Mouse (Mus musculus) liver, adult 10 weeks (tissue): ENCODE results near the gene Rara. TPM values are rescaled to one million over a fixed set of nuclear protein-coding genes. Genes with fewer than 3 reads are reported as not detected.

ENCODE experiments used
- polyA plus RNA-seq: library from polyadenylated mRNA; stranded (reverse); fragments of 350-450 nt; fragmentation: Illumina TruSeq; extraction: RNeasy Lipid Tissue Mini Kit (QIAGEN cat#74804); gene quantifications from one replicate; pipeline ENCODE4 v1.2.3, GENCODE M21; 2014; ENCODE audit warnings: low read depth, low replicate concordance

Rara gene
- polyA plus RNA-seq, result 1.1 TPM

DNA sequence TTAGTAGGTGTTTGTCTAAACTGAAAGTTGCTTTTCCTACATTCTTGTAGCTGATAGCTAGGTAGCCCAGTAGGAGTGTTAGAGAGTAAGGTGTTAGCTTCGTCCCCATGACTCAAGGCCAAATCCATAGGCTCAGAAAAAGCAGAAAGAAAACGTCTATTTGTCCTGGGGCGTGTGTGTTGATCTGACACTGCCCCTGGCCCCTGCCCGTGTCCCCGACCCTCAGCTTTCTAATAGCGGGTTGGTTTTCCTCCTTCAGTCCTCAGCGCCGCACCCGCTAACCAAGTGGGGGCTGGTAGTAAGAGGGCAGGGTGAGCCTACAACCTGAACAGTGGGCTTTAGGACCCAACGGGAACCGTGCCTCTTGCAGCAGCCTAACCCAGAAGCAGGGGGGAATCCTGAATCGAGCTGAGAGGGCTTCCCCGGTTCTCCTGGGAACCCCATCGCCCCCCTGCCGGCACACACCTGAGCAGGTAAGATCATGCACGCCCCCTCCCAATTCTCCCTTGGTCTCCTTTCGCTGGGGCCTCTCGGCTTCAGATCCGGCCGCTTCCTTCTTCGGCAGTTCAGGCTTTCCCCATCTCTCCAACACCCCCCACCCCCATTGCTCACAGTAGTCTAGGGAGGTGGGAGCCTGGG lies at the start of gene Rara:
Rara (plus strand) TSS at position 381 of the 639 bp plus-strand sequence.

GRCm38 (mm10) chr11:98907437-98908173 lies 20.0 kb upstream of the Rara start, which contains the start of gene Cdc6:
Gene Cdc6, plus strand, starts transcription at chr11:98907801.

DNA sequence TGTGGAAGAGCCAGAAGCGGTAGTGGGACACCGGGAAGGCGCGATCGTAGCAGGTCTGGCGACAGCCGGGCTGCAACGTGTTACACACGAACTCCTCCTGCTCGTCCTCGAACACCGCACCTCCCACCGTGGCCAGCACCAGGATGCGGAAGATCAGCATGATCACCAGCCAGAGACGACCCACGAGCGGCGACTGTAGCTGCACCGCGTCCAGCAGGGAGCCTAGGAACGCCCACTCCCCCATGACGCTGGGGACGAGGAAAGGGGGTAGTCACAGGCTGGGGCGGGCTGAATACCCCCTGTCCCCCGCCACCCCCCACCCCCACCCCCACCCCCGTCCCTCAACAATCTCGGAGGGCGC lies 55.1 kb downstream of the Rara start, which contains the start of gene Gjd3:
Gjd3 (minus strand) TSS at position 244 of the 361 bp plus-strand sequence.

GRCm38 (mm10) chr11:99023500-99024467 lies 96.2 kb downstream of the Rara start, which contains the start of gene Top2a:
Gene Top2a, minus strand, starts transcription at chr11:99024189.

Other genes starting within 250 kb of the Rara start
- 16.6 TPM for gene Psmd3, start 245.3 kb upstream of the Rara start, polyA plus RNA-seq
- not detected for gene Csf3, start 226.6 kb upstream of the Rara start, polyA plus RNA-seq
- 2.0 TPM for gene Med24, start 198.4 kb upstream of the Rara start, polyA plus RNA-seq
- 1.7 TPM for gene Thra, start 187.2 kb upstream of the Rara start, polyA plus RNA-seq
- 8.0 TPM for gene Nr1d1, start 152.5 kb upstream of the Rara start, polyA plus RNA-seq
- 35.5 TPM for gene Msl1, start 132.3 kb upstream of the Rara start, polyA plus RNA-seq
- 8.3 TPM for gene Casc3, start 122.9 kb upstream of the Rara start, polyA plus RNA-seq
- gene Rapgefl1, start 91.0 kb upstream of the Rara start, polyA plus RNA-seq, result not detected
- gene Wipf2, start 64.2 kb upstream of the Rara start, polyA plus RNA-seq, result 4.0 TPM
- 0.08 TPM for gene Cdc6, start 20.0 kb upstream of the Rara start, polyA plus RNA-seq
- not detected for gene Gjd3, start 55.2 kb downstream of the Rara start, polyA plus RNA-seq
- gene Top2a, start 96.4 kb downstream of the Rara start, polyA plus RNA-seq, result 0.58 TPM
- gene Igfbp4, start 113.4 kb downstream of the Rara start, polyA plus RNA-seq, result 267 TPM
- gene Tns4, start 161.5 kb downstream of the Rara start, polyA plus RNA-seq, result 0.08 TPM
- gene Ccr7, start 227.3 kb downstream of the Rara start, polyA plus RNA-seq, result 0.32 TPM